Mouse (Mus musculus): ENCODE data around the gene Lrriq1. TPM values are rescaled to one million over a fixed set of nuclear protein-coding genes. Genes with fewer than 3 reads are reported as not detected.

The Lrriq1 gene
- 0.10 and 0.11 TPM in 2 replicates for polyA plus RNA-seq (2015; fragmentation: Nextera tagmentation; extraction: Ambion mirVana)

GRCm38 (mm10) chr10:103235707-103236459, at the start of gene Lrriq1:
Gene Lrriq1, minus strand, starts transcription at chr10:103236322.
- WGBS: 3% methylated on average over 25 of the region's 25 CpGs
- Histone ChIP-seq H3K27me3 (ENCODE audit: control insufficient read depth, insufficient read depth, low read length) (no peaks in the 10 kb centered on the region), H3K27ac (replicated peaks) (no peak within 1 kb of the TSS), H3K36me3 (ENCODE audit: control insufficient read depth, insufficient read depth, low read length) (no peaks in the 10 kb centered on the region), H3K9me3 (ENCODE audit: control insufficient read depth, low read length) (no peaks in the 10 kb centered on the region), H3K4me2 (replicated peaks; ENCODE audit: low read depth) (peak within 1 kb of the TSS; percentile 62), H3K4me1 (replicated peaks; ENCODE audit: control insufficient read depth, insufficient read depth) (no peaks in the 10 kb centered on the region), H3K9ac (ENCODE audit: low read length) (0 out of 2 replicates have a peak within 1 kb of the TSS, but pooled peaks have one; percentile 9), H3K4me3 (ENCODE audit: low read depth, low read length) (peak within 1 kb of the TSS; percentile 41)
- DNase-seq (ENCODE audit: low spot score) (peak; percentile 64), ATAC-seq (ENCODE audit: low FRiP score, low TSS enrichment) (peak; percentile 90)
- no peak for TF ChIP-seq EP300 (optimal IDR thresholded peaks at IDR 0.05)
- no peak for TF ChIP-seq CTCF (IDR thresholded peaks at IDR 0.05; ENCODE audit: low read depth)

DNA sequence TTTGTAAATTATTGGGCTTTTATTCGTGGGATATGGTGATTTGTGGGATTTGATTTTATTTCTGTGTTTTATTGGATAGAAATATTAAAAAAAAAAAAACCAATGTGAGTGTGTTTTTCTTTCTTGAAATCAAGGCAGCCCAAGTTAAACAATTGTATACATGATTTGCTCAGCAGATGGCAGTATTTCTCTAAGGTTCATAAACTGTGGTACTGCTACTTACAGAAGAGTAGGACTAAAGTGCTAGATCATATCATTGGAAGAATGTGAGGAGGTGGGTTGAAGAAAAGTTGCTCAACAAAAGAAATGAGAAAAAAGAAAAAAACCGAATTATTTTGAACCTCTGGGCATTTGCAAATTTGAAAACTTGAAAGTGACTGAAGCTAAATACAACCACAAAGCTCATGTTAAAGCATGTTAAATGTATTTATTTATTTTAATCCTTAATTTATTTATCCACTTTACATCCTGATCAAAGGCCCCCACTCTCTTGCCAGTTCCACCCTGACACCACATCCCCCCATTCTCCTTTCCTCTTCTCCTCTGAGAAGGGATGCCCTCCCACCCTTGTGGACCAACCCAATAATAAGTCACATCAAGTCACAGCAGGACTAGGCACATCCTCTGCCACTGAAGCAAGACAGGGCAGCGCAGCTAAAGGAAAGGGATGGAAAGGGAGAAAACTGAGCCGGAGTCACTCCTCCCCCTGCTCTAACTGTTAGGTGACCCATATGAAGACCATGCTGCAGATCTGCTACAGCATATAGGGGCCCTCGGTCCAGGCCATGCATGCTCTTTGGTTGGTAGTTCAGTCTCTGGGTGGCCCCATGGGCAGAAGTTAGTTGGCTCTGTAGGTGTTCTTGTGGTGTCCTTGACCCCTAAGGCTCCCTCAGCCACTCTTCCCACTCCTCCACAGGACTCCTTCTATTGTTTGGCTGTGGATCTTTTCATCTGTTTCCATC, 18.0 kb upstream of the Lrriq1 start:
- H3K27ac ChIP-seq (replicated peaks): no peak overlapping the region
- H3K36me3 ChIP-seq (ENCODE audit: control insufficient read depth, insufficient read depth, low read length): no peaks in the 10 kb centered on the region
- H3K27me3 ChIP-seq (ENCODE audit: control insufficient read depth, insufficient read depth, low read length): no peaks in the 10 kb centered on the region
- TF ChIP-seq CTCF (IDR thresholded peaks at IDR 0.05; ENCODE audit: low read depth): peak; percentile 72
- no peak for TF ChIP-seq EP300 (optimal IDR thresholded peaks at IDR 0.05)
- no peak overlapping the region for H3K4me3 ChIP-seq (ENCODE audit: low read depth, low read length)
- no peaks in the 10 kb centered on the region for H3K4me1 ChIP-seq (replicated peaks; ENCODE audit: control insufficient read depth, insufficient read depth)
- no peaks in the 10 kb centered on the region for H3K9me3 ChIP-seq (ENCODE audit: control insufficient read depth, low read length)
- no peak overlapping the region for H3K4me2 ChIP-seq (replicated peaks; ENCODE audit: low read depth)
- ATAC-seq (ENCODE audit: low FRiP score, low TSS enrichment) (no peak), DNase-seq (ENCODE audit: low spot score) (no peak)
- 47% methylated on average over 5 of the region's 5 CpGs for WGBS
- H3K9ac ChIP-seq (ENCODE audit: low read length): no peak overlapping the region

DNA sequence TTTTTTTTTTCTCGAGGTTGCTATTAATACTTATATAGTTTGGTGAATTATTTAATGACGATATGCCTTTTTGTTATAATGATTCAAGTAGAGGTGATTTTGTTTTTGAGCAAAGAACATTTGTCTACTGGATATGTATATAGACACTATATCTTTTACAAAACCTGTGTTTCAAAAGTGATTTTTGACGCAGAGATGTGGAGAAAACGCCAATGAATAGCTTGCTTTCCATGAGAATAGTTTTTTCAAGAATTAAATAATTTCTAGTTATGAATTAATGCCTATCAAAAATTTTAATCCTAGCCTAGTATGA, 294 bp upstream of the Lrriq1 start:
- ATAC-seq (ENCODE audit: low FRiP score, low TSS enrichment) (no peak), DNase-seq (ENCODE audit: low spot score) (no peak)
- no peak overlapping the region for H3K9ac ChIP-seq (ENCODE audit: low read length)
- H3K27me3 ChIP-seq (ENCODE audit: control insufficient read depth, insufficient read depth, low read length): no peaks in the 10 kb centered on the region
- no peaks in the 10 kb centered on the region for H3K36me3 ChIP-seq (ENCODE audit: control insufficient read depth, insufficient read depth, low read length)
- H3K27ac ChIP-seq (replicated peaks): no peak overlapping the region
- no peak overlapping the region for H3K4me3 ChIP-seq (ENCODE audit: low read depth, low read length)
- 20% methylated on average over 4 of the region's 4 CpGs for WGBS
- H3K4me1 ChIP-seq (replicated peaks; ENCODE audit: control insufficient read depth, insufficient read depth): no peaks in the 10 kb centered on the region
- TF ChIP-seq CTCF (IDR thresholded peaks at IDR 0.05; ENCODE audit: low read depth) (no peak), EP300 (optimal IDR thresholded peaks at IDR 0.05) (no peak)
- H3K4me2 ChIP-seq (replicated peaks; ENCODE audit: low read depth): peak overlapping the region; percentile 62
- H3K9me3 ChIP-seq (ENCODE audit: control insufficient read depth, low read length): no peaks in the 10 kb centered on the region

- ATAC-seq (ENCODE audit: low FRiP score, low TSS enrichment): no peak
- H3K9ac ChIP-seq (ENCODE audit: low read length): no peak overlapping the region
- no peak overlapping the region for H3K4me3 ChIP-seq (ENCODE audit: low read depth, low read length)
- H3K27me3 ChIP-seq (ENCODE audit: control insufficient read depth, insufficient read depth, low read length): no peaks in the 10 kb centered on the region
- H3K4me2 ChIP-seq (replicated peaks; ENCODE audit: low read depth): no peak overlapping the region
- H3K9me3 ChIP-seq (ENCODE audit: control insufficient read depth, low read length): no peaks in the 10 kb centered on the region
- no peak overlapping the region for H3K27ac ChIP-seq (replicated peaks)
- no peak for TF ChIP-seq CTCF (IDR thresholded peaks at IDR 0.05; ENCODE audit: low read depth)
- TF ChIP-seq EP300 (optimal IDR thresholded peaks at IDR 0.05): no peak
- H3K36me3 ChIP-seq (ENCODE audit: control insufficient read depth, insufficient read depth, low read length): no peaks in the 10 kb centered on the region
- 94% methylated on average over 1 of the region's 1 CpGs for WGBS
- DNase-seq (ENCODE audit: low spot score): no peak
- no peaks in the 10 kb centered on the region for H3K4me1 ChIP-seq (replicated peaks; ENCODE audit: control insufficient read depth, insufficient read depth)
These were observed 9.5 kb downstream of the Lrriq1 start for GRCm38 (mm10) chr10:103226646-103227045.

DNA sequence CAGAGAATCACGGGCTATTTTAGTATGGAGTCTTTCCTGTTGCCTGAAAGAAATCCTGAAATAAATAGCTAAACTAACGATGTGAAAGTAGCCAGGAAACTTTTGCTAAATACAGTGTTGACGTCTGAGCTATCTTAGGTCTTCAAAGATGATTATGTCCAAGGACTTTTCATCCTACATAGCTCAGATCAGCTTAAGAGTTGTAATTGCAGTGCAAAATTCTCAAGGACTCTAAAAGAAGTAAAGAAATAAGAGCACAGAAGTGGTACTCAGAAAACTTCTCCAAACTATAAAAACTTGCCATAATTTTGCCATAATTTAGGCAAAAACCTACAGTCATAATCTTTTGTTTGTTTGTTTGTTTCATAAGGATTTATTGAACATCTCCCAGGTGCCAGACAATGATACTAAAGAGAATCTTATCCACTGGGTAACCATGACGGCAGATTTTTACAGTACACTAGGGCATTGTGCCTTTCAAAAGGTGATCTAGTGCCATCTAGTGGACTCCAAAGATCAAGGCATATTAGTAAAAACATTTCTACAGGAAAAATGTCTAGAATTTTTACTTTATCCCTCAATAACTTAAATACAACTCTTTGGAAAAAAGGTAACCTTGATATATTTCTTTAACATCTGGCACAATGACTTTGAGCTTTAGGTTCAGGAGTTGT, 41.3 kb downstream of the Lrriq1 start:
- H3K36me3 ChIP-seq (ENCODE audit: control insufficient read depth, insufficient read depth, low read length): no peaks in the 10 kb centered on the region
- no peaks in the 10 kb centered on the region for H3K27me3 ChIP-seq (ENCODE audit: control insufficient read depth, insufficient read depth, low read length)
- no peak overlapping the region for H3K9ac ChIP-seq (ENCODE audit: low read length)
- WGBS: 48% methylated on average over 4 of the region's 4 CpGs
- no peak overlapping the region for H3K27ac ChIP-seq (replicated peaks)
- no peak overlapping the region for H3K4me2 ChIP-seq (replicated peaks; ENCODE audit: low read depth)
- ATAC-seq (ENCODE audit: low FRiP score, low TSS enrichment) (no peak), DNase-seq (ENCODE audit: low spot score) (no peak)
- no peak overlapping the region for H3K4me3 ChIP-seq (ENCODE audit: low read depth, low read length)
- TF ChIP-seq EP300 (optimal IDR thresholded peaks at IDR 0.05) (no peak), CTCF (IDR thresholded peaks at IDR 0.05; ENCODE audit: low read depth) (peak; percentile 78)
- H3K4me1 ChIP-seq (replicated peaks; ENCODE audit: control insufficient read depth, insufficient read depth): no peaks in the 10 kb centered on the region
- H3K9me3 ChIP-seq (ENCODE audit: control insufficient read depth, low read length): no peaks in the 10 kb centered on the region

Data from stomach, postnatal 0 days (tissue).